Mouse (Mus musculus): ENCODE measurements around the gene Jade2. TPM values are rescaled to one million over a fixed set of nuclear protein-coding genes. Genes with fewer than 3 reads are reported as not detected.
A peak's percentile ranks its signal among the peaks of the same experiment; 100 is the strongest.
"Not testable (repeated sequence)": the region's sequence is repeated elsewhere in the genome, so short reads cannot be mapped to it uniquely, and the experiment has no call there.

Gene Jade2
- polyA plus RNA-seq, 1 experiment from 2014 or later = 0.95 TPM

DNA sequence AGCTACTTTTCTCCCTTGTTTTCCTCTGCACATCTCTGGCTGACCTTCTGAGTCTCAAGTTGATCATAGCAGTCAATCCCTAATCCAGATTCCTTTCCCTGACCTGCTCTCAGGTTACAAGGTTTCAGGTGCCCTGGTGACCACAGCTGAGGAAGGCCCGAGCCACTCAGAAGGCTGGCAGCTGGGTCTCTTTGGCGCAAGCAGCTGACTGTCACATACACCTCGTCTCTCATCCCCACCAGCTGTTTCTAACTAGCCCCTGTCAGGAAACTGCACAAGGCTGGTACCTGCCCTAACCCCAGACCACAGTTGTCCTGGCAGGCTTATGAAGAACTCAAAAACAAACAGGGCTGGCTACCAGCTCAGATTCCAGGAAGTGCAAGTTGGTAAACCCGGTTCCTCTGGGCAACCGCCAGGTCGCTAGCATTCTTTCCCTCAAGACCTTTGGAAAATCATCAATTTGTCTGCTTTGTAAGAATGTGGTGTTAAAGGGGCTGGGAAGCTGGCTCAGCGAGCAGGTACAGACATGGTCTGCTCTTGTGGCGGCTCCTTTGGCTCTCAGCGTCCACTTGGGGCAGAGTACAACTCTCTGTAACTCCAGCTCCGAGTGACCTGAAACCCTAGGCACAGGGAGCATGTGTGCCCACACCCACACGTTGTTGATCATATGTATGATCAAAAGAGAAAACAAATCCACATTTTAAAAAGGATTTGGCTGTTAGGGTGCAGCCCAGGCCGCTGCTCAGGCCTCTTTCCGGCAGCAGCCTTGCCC, 50.2 kb downstream of the Jade2 start:
- Histone ChIP-seq H3K9ac (no peak overlapping the region), H3K4me3 (no peak overlapping the region), H3K9me3 (replicated peaks) (no peaks in the 10 kb centered on the region), H3K4me2 (no peak overlapping the region), H3K36me3 (no peaks in the 10 kb centered on the region), H3K27me3 (replicated peaks) (no peaks in the 10 kb centered on the region), H3K4me1 (peaks cover 7% of the 10 kb centered on the region), H3K27ac (no peak overlapping the region)
- ATAC-seq = no peak
- 58% methylated on average over 13 of the region's 13 CpGs for WGBS (ENCODE audit: insufficient replicate concordance)

DNA sequence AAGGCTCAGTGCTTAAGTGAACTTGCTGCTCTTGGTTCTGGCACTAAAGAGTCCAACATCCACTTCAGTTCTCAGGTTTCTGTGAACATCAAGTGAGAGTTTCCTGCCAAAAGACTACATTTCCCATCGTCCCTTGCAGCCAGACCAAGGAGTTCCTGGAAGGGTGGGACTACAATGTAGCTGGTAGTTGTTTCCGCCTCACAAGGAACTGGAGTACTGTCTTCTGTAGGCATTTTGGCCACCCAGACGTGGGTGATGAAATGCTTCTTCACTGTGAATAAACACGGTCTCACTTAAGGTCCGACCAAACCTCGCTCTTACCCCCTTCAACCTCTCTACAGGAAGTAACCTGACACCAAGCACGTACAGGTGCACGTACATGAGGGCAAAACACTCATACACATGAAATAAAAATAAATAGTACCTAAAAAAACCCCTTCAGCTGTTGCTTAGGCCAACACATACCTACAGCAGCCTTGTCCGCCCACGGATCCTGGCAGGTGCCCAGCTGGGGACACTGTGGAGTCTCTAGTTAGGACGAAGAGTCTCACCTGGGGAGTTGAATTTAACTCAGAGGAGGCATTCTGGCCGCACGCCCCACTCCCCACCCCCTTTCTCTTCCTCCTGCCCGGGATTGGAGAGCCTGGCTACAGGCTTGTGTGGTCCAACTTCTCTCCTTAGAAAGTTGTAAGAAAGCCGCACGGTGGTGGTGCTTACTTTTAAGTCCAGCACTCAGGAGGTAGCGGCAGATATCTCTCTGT, 52.1 kb downstream of the Jade2 start:
- Histone ChIP-seq H3K9ac (peak overlapping the region; percentile 52), H3K27me3 (replicated peaks) (0 out of 2 replicates have a peak, but pooled peaks cover 6% of the 10 kb centered on the region), H3K9me3 (replicated peaks) (no peaks in the 10 kb centered on the region), H3K4me2 (peak overlapping the region; percentile 70), H3K4me1 (peaks cover 7% of the 10 kb centered on the region), H3K27ac (peak overlapping the region; percentile 68), H3K36me3 (no peaks in the 10 kb centered on the region), H3K4me3 (peak overlapping the region; percentile 56)
- peak; percentile 80 for ATAC-seq
- 29% methylated on average over 17 of the region's 17 CpGs for WGBS (ENCODE audit: insufficient replicate concordance)

- no peak for ATAC-seq
These were observed 56.7 kb downstream of the Jade2 start for GRCm38 (mm10) chr11:51800634-51801325.

DNA sequence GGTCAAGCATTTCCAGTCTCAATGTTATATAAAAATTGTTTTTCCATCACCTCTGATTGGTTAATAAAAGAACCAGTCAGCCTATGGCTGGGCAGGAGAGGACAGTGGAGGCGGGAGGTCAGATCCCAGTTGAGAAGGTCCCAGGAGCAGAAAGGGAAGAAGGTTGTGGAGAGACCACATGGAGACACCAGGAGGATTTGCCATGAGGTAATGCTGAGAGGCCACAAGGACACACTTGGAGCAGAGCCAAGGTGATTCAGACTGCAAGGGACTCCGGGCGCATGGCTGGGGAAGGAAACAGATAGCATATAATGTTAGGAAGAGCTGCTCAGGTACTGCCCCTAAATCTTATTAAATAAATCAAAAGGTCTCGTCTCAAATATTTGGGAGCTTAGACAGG, 61.2 kb downstream of the Jade2 start:
- H3K36me3 ChIP-seq = peaks cover 16% of the 10 kb centered on the region
- H3K27me3 ChIP-seq (replicated peaks) = 0 out of 2 replicates have a peak, but pooled peaks cover 5% of the 10 kb centered on the region
- H3K27ac ChIP-seq = no peak overlapping the region
- no peaks in the 10 kb centered on the region for H3K4me1 ChIP-seq
- H3K4me2 ChIP-seq = no peak overlapping the region
- WGBS (ENCODE audit: insufficient replicate concordance) = 75% methylated on average over 4 of the region's 4 CpGs
- H3K9me3 ChIP-seq (replicated peaks) = no peaks in the 10 kb centered on the region
- no peak overlapping the region for H3K9ac ChIP-seq
- no peak overlapping the region for H3K4me3 ChIP-seq
- no peak for ATAC-seq

More at GRCm38 (mm10) chr11:51800634-51801325, 56.7 kb downstream of the Jade2 start:
- Histone ChIP-seq H3K4me3 (no peak overlapping the region), H3K27ac (0 out of 2 replicates have a peak overlapping the region, but pooled peaks have one; percentile 6), H3K27me3 (replicated peaks) (0 out of 2 replicates have a peak, but pooled peaks cover 6% of the 10 kb centered on the region), H3K36me3 (no peaks in the 10 kb centered on the region), H3K4me2 (no peak overlapping the region), H3K9me3 (replicated peaks) (no peaks in the 10 kb centered on the region), H3K4me1 (peaks cover 5% of the 10 kb centered on the region), H3K9ac (0 out of 2 replicates have a peak overlapping the region, but pooled peaks have one; percentile 4)
- WGBS (ENCODE audit: insufficient replicate concordance) = 42% methylated on average over 8 of the region's 8 CpGs

GRCm38 (mm10) chr11:51790662-51791061, 66.8 kb downstream of the Jade2 start:
- 87% methylated on average over 7 of the region's 7 CpGs for WGBS (ENCODE audit: insufficient replicate concordance)
- H3K27ac ChIP-seq = no peak overlapping the region

DNA sequence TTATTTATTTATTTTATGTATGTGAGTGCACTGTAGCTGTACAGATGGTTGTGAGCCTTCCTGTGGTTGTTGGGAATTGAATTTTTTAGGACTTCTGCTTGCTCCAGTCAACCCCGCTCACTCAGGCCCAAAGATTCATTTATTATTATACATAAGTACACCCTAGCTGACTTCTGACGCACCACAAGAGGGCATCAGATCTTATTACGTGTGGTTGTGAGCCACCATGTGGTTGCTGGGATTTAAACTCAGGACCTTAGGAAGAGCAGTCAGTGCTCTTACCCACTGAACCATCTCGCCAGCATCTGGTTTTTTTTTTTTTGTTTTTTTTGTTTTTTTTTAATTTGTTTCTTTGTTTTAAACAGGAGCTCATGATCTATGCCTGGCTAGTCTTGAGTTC, 67.7 kb downstream of the Jade2 start:
- not testable (repeated sequence) for H3K27ac ChIP-seq; H3K9ac ChIP-seq; ATAC-seq; H3K4me2 ChIP-seq; H3K4me1 ChIP-seq; H3K27me3 ChIP-seq (replicated peaks); H3K9me3 ChIP-seq (replicated peaks); H3K4me3 ChIP-seq
- WGBS (ENCODE audit: insufficient replicate concordance) = 81% methylated on average over 4 of the region's 4 CpGs
- H3K36me3 ChIP-seq = peaks cover 71% of the 10 kb centered on the region

More at GRCm38 (mm10) chr11:51790662-51791061, 66.8 kb downstream of the Jade2 start:
- Histone ChIP-seq H3K4me3 (no peak overlapping the region), H3K27me3 (replicated peaks) (no peaks in the 10 kb centered on the region), H3K4me2 (no peak overlapping the region), H3K9ac (no peak overlapping the region), H3K4me1 (no peaks in the 10 kb centered on the region), H3K9me3 (replicated peaks) (no peaks in the 10 kb centered on the region), H3K36me3 (peaks cover 68% of the 10 kb centered on the region)
- no peak for ATAC-seq

- WGBS (ENCODE audit: insufficient replicate concordance) = 81% methylated on average over 6 of the region's 6 CpGs
- H3K36me3 ChIP-seq = peaks cover 86% of the 10 kb centered on the region
- H3K4me3 ChIP-seq = no peak overlapping the region
- ATAC-seq = no peak
- H3K4me2 ChIP-seq = no peak overlapping the region
- H3K27ac ChIP-seq = no peak overlapping the region
- no peaks in the 10 kb centered on the region for H3K9me3 ChIP-seq (replicated peaks)
- no peak overlapping the region for H3K9ac ChIP-seq
- H3K27me3 ChIP-seq (replicated peaks) = no peaks in the 10 kb centered on the region
- H3K4me1 ChIP-seq = no peaks in the 10 kb centered on the region
These were observed 71.5 kb downstream of the Jade2 start for GRCm38 (mm10) chr11:51785926-51786325.

DNA sequence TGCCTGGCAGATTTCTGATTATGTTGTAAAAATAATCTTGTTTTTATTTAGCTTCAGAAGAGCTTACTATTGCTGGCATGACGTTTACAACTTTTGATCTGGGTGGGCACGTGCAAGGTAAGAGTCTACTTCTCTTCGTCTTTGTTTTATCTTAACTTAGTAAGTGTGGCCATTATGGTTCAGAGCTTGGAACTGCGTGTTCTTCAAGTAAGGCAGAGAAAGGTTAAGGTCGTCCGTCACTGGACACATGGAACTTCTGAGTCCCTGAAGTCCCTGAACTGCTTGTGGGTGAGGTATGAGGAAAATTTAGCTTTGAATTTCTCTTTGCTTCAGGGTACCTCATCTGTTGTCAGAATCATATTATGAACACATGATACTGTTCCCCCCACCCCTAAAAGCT, 74.7 kb downstream of the Jade2 start:
- WGBS (ENCODE audit: insufficient replicate concordance) = 83% methylated on average over 6 of the region's 6 CpGs
- peaks cover 85% of the 10 kb centered on the region for H3K36me3 ChIP-seq

GRCm38 (mm10) chr11:51780773-51781267, 76.6 kb downstream of the Jade2 start:
- peak overlapping the region; percentile 4; the same call in 1 of the 2 replicates for H3K27ac ChIP-seq

More for the DNA sequence above, 74.7 kb downstream of the Jade2 start:
- no peak for ATAC-seq
- Histone ChIP-seq H3K4me1 (0 out of 2 replicates have a peak, but pooled peaks cover 6% of the 10 kb centered on the region), H3K4me2 (no peak overlapping the region), H3K27me3 (replicated peaks) (no peaks in the 10 kb centered on the region), H3K27ac (no peak overlapping the region), H3K4me3 (no peak overlapping the region), H3K9me3 (replicated peaks) (no peaks in the 10 kb centered on the region), H3K9ac (no peak overlapping the region)

DNA sequence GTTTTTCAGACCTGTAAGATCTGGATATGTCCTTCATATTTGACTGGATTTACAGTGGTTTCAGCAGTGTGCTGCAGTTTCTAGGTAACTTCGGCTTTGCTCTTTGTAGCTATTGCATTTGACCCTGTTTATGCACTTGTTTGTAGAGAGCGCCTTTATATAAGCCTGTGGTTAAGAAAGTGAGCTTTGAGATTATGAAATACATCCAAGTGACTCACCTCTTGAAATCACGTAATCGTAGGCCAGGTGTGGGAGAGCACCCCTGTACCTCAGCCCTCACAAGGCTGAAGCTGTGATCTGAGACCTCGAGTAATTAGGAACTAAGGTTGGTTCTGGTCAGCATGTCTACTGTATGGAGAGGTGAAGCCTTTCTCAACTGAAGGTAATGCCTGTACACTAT, 80.0 kb downstream of the Jade2 start:
- H3K9me3 ChIP-seq (replicated peaks) = no peaks in the 10 kb centered on the region; the same call in 1 of the 2 replicates
- no peak overlapping the region for H3K4me2 ChIP-seq
- peaks cover 54% of the 10 kb centered on the region for H3K36me3 ChIP-seq
- H3K27ac ChIP-seq = no peak overlapping the region
- no peak overlapping the region for H3K9ac ChIP-seq
- 78% methylated on average over 5 of the region's 5 CpGs for WGBS (ENCODE audit: insufficient replicate concordance)
- H3K4me1 ChIP-seq = peaks cover 25% of the 10 kb centered on the region
- H3K4me3 ChIP-seq = no peak overlapping the region
- ATAC-seq = no peak
- H3K27me3 ChIP-seq (replicated peaks) = no peaks in the 10 kb centered on the region

More at GRCm38 (mm10) chr11:51780773-51781267, 76.6 kb downstream of the Jade2 start:
- Histone ChIP-seq H3K36me3 (peaks cover 72% of the 10 kb centered on the region), H3K9ac (no peak overlapping the region), H3K4me1 (peaks cover 9% of the 10 kb centered on the region), H3K4me2 (no peak overlapping the region), H3K4me3 (no peak overlapping the region), H3K27me3 (replicated peaks) (no peaks in the 10 kb centered on the region), H3K9me3 (replicated peaks) (no peaks in the 10 kb centered on the region)
- ATAC-seq = no peak
- 78% methylated on average over 9 of the region's 9 CpGs for WGBS (ENCODE audit: insufficient replicate concordance)

- Histone ChIP-seq H3K4me3 (no peak overlapping the region), H3K9ac (no peak overlapping the region), H3K27me3 (replicated peaks) (no peaks in the 10 kb centered on the region), H3K4me2 (0 out of 2 replicates have a peak overlapping the region, but pooled peaks have one; percentile 7), H3K36me3 (peaks cover 39% of the 10 kb centered on the region), H3K27ac (no peak overlapping the region), H3K9me3 (replicated peaks) (no peaks in the 10 kb centered on the region; the same call in 1 of the 2 replicates), H3K4me1 (peaks cover 25% of the 10 kb centered on the region)
- 62% methylated on average over 3 of the region's 3 CpGs for WGBS (ENCODE audit: insufficient replicate concordance)
- ATAC-seq = peak; percentile 65
These were observed 81.9 kb downstream of the Jade2 start for GRCm38 (mm10) chr11:51775507-51775906.
